Mouse (Mus musculus): ENCODE measurements around the gene Hes2.

The Hes2 gene

GRCm38 (mm10) chr4:152131809-152132771 lies 26.6 kb upstream of the Hes2 start:
- in situ Hi-C loops (cut with MboI): no loop called here

- in situ Hi-C loops (cut with MboI): no loop called here
Observed at GRCm38 (mm10) chr4:152132772-152133169, 25.9 kb upstream of the Hes2 start.

GRCm38 (mm10) chr4:152133213-152133612 lies 25.5 kb upstream of the Hes2 start:
- in situ Hi-C loops (cut with MboI): no loop called here

- in situ Hi-C loops (cut with MboI): no loop called here
Observed at GRCm38 (mm10) chr4:152134507-152134906, 24.2 kb upstream of the Hes2 start.

- in situ Hi-C loops (cut with MboI): no loop called here
Observed at GRCm38 (mm10) chr4:152135363-152135762, 23.3 kb upstream of the Hes2 start.

- in situ Hi-C loops (cut with MboI): no loop called here
Observed at GRCm38 (mm10) chr4:152136112-152136875, 22.4 kb upstream of the Hes2 start.

GRCm38 (mm10) chr4:152136876-152137250 lies 21.8 kb upstream of the Hes2 start:
- in situ Hi-C loops (cut with MboI): no loop called here

GRCm38 (mm10) chr4:152138497-152139260 lies 20.0 kb upstream of the Hes2 start:
- in situ Hi-C loops (cut with MboI): no loop called here

- in situ Hi-C loops (cut with MboI): no loop called here
Observed at GRCm38 (mm10) chr4:152140441-152140840, 18.2 kb upstream of the Hes2 start.

GRCm38 (mm10) chr4:152141521-152142135 lies 17.0 kb upstream of the Hes2 start:
- in situ Hi-C loops (cut with MboI): no loop called here

- in situ Hi-C loops (cut with MboI): no loop called here
Observed at GRCm38 (mm10) chr4:152143632-152144031, 15.0 kb upstream of the Hes2 start.

- in situ Hi-C loops (cut with MboI): no loop called here
Observed at GRCm38 (mm10) chr4:152145473-152145872, 13.2 kb upstream of the Hes2 start.

GRCm38 (mm10) chr4:152146033-152146827 lies 12.4 kb upstream of the Hes2 start:
- in situ Hi-C loops (cut with MboI): no loop called here

GRCm38 (mm10) chr4:152150546-152150945 lies 8.1 kb upstream of the Hes2 start:
- in situ Hi-C loops (cut with MboI): no loop called here

- in situ Hi-C loops (cut with MboI): no loop called here
Observed at GRCm38 (mm10) chr4:152151451-152151965, 7.2 kb upstream of the Hes2 start.

- in situ Hi-C loops (cut with MboI): no loop called here
Observed at GRCm38 (mm10) chr4:152151966-152152544, 6.6 kb upstream of the Hes2 start, which contains the start of gene Espn. Gene Espn (minus strand): TSS chr4:152152371.

- in situ Hi-C loops (cut with MboI): no loop called here
Observed at GRCm38 (mm10) chr4:152153771-152154177, 4.9 kb upstream of the Hes2 start.

- in situ Hi-C loops (cut with MboI): no loop called here
Observed at GRCm38 (mm10) chr4:152155019-152155418, 3.6 kb upstream of the Hes2 start.

GRCm38 (mm10) chr4:152157779-152158584 lies 685 bp upstream of the Hes2 start:
- in situ Hi-C loops (cut with MboI): no loop called here
